Mouse (Mus musculus): Measurements from ENCODE around the gene Defb39. TPM values are rescaled to one million over a fixed set of nuclear protein-coding genes. Genes with fewer than 3 reads are reported as not detected.

Defb39 gene
- total RNA-seq (2021): not detected
- long read RNA-seq, experiment 1: 0 reads
- long read RNA-seq, experiment 2: 0 reads

DNA sequence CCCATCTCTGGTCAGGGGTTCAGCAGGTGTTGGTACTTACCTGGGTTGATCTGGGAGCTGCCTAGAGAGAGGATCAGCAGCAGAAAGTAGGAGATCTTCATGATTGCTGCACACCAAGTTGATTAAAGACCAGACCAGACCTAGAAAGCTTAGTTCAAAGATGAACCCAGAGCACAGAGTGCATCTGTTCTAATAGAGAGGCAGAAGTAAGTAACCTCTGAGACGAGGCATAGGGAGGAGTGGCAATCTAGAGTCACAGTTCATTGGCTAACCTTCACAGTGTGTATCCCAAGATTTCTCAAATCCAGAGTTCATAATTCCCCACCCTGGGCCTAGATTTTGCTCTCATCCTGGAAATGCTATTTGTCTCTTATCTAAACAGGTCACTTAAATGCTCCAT lies at the start of gene Defb39:
Gene Defb39, minus strand, starts transcription at position 101 of the 400 bp plus-strand sequence.
- DNase-seq: no peak

DNA sequence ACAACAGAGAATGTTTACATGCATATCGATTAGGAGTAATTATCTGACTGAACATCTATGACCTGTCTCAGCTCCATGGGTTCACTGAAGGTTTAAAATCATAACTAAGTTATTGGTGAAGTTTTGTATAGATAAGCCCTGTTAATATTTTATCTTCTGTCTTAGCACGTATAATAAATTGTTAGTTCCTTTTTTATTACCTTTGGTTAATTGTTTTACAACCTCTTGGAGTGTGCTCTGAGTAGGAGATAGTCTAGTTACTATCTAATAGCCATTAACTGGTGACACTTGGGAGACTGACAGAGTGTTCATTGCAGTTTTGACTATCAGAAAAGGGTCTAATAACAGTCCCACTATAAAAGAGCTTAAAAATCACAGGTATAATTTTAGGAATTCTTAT lies 1.4 kb upstream of the Defb39 start:
- DNase-seq: no peak

DNA sequence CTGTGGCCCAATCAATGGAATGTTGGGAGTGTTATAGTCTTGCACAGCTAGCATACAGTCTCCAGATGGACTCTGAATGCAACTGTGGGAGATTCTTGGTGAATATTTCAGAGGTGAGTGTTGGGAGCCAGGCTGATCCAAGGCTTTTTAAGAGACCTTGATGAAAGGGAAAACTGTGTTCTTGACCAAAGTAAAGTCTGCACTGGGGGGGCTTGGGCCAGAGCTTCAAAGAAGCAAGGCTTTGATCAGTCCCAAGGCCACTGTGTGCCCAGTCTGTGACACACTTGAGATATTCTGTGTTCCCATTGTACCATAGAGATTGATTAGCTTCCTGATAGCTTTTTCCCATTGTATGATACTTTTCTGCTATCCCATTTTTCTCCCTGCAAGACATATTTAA lies 1.7 kb downstream of the Defb39 start:
- peak; percentile 42 for DNase-seq

- no peak for DNase-seq
Measured at GRCm38 (mm10) chr8:19045242-19045641, 19.4 kb downstream of the Defb39 start.

DNA sequence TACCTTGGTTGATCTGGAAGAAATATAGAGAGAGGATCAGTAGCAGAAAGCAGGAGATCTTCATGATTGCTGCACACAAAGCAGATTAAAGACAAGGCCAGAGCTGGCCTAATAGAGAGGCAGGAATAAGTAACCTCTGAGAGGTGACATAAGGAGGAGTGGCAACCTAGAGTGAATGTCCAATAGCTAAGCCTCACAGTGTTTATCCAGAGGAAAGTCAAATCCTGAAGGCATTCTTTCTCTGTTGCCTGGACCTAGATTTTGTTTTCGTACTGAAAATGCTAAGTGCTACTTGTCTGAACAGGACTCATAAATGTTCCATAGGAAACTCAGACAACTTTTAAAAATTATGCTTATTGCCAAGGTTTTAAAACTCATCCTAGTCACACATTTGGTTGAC lies 38.1 kb downstream of the Defb39 start, which contains the start of gene Defb38:
Gene Defb38, minus strand, starts transcription at position 101 of the 400 bp plus-strand sequence.
- no peak for DNase-seq

Other genes with a start within 250 kb of the Defb39 start
- gene Defb40, start 86.6 kb downstream of the Defb39 start, total RNA-seq (2021): not detected
- gene Defb37, start 73.8 kb downstream of the Defb39 start, total RNA-seq (2021): not detected
- gene Defb38, start 38.2 kb downstream of the Defb39 start, total RNA-seq (2021): not detected
- not detected for gene Defb12, start 50.0 kb upstream of the Defb39 start, total RNA-seq (2021)
- gene Defb34, start 58.9 kb upstream of the Defb39 start, total RNA-seq (2021): not detected
- gene Gm45826, start 76.0 kb upstream of the Defb39 start, total RNA-seq (2021): not detected
- not detected for gene Defb14, start 129.5 kb upstream of the Defb39 start, total RNA-seq (2021)
- not detected for gene Defb4, start 133.9 kb upstream of the Defb39 start, total RNA-seq (2021)
- not detected for gene Defb6, start 160.7 kb upstream of the Defb39 start, total RNA-seq (2021)
- not detected for gene Defb46, start 175.1 kb upstream of the Defb39 start, total RNA-seq (2021)
- gene Defb5, start 182.8 kb upstream of the Defb39 start, total RNA-seq (2021): not detected
- gene Defb3, start 228.6 kb upstream of the Defb39 start, total RNA-seq (2021): not detected